Mouse (Mus musculus) megakaryocyte progenitor cell, adult 5-6 weeks (primary cell): ENCODE measurements around the gene Fkbp5. TPM values are rescaled to one million over a fixed set of nuclear protein-coding genes. Genes with fewer than 3 reads are reported as not detected.

Experiments used
- ATAC-seq: replicated peaks from 2 replicates; pipeline ENCODE4 v1.8.0; 2016; ENCODE audit warnings: mild to moderate bottlenecking, moderate TSS enrichment, inconsistent platforms; ENCODE audit not compliant: poor library complexity
- total RNA-seq, 2 experiments: library from RNA; stranded (forward) in 1 of 2; stranded (reverse) in 1 of 2; fragments of 157-497, 149-512 nt in 1 of 2; fragments of 200-1000 nt in 1 of 2; gene quantifications; 2 replicates each; pipeline versions ENCODE4 v1.2.3 to v1.2.4; 2015 to 2017

Fkbp5 gene
- total RNA-seq, 2 experiments from 2014 or later = 25.8 to 58.9 TPM

- 0 out of 2 replicates have a peak, but pooled peaks have one; percentile 7 for ATAC-seq
These were observed 6.8 kb upstream of the Fkbp5 start for GRCm38 (mm10) chr17:28524009-28524695.

GRCm38 (mm10) chr17:28523355-28524008 is 6.2 kb upstream of the Fkbp5 start:
- ATAC-seq = no peak

GRCm38 (mm10) chr17:28522623-28523354 is 5.5 kb upstream of the Fkbp5 start:
- peak; percentile 59 for ATAC-seq

- ATAC-seq = no peak
These were observed 4.6 kb upstream of the Fkbp5 start for GRCm38 (mm10) chr17:28521920-28522319.

GRCm38 (mm10) chr17:28521071-28521726 is 3.9 kb upstream of the Fkbp5 start:
- no peak for ATAC-seq

GRCm38 (mm10) chr17:28520561-28520960 is 3.2 kb upstream of the Fkbp5 start:
- no peak for ATAC-seq

GRCm38 (mm10) chr17:28519827-28520226 is 2.5 kb upstream of the Fkbp5 start:
- ATAC-seq = no peak

- ATAC-seq = 0 out of 2 replicates have a peak, but pooled peaks have one; percentile 3
These were observed 1.3 kb upstream of the Fkbp5 start for GRCm38 (mm10) chr17:28518615-28519071.

GRCm38 (mm10) chr17:28517956-28518614 is 758 bp upstream of the Fkbp5 start:
- peak; percentile 60 for ATAC-seq

GRCm38 (mm10) chr17:28516881-28517280 is 446 bp downstream of the Fkbp5 start:
- ATAC-seq = no peak

- 0 out of 2 replicates have a peak, but pooled peaks have one; percentile 14 for ATAC-seq
These were observed 1.6 kb downstream of the Fkbp5 start for GRCm38 (mm10) chr17:28515431-28516341.

GRCm38 (mm10) chr17:28514555-28514954 is 2.8 kb downstream of the Fkbp5 start:
- ATAC-seq = no peak

- ATAC-seq = peak; percentile 15
These were observed 3.5 kb downstream of the Fkbp5 start for GRCm38 (mm10) chr17:28513844-28514243.

GRCm38 (mm10) chr17:28513337-28513736 is 4.0 kb downstream of the Fkbp5 start:
- ATAC-seq = no peak

- no peak for ATAC-seq
These were observed 4.6 kb downstream of the Fkbp5 start for GRCm38 (mm10) chr17:28512696-28513095.

GRCm38 (mm10) chr17:28511616-28512541 is 5.4 kb downstream of the Fkbp5 start:
- 0 out of 2 replicates have a peak, but pooled peaks have one; percentile 42 for ATAC-seq

GRCm38 (mm10) chr17:28510445-28511342 is 6.6 kb downstream of the Fkbp5 start:
- 0 out of 2 replicates have a peak, but pooled peaks have one; percentile 13 for ATAC-seq
